Mouse (Mus musculus): ENCODE results near the gene Snx14. TPM values are rescaled to one million over a fixed set of nuclear protein-coding genes. Genes with fewer than 3 reads are reported as not detected.

Gene Snx14
- total RNA-seq, 1 experiment from 2014 or later, result 37.6 TPM

- ATAC-seq (ENCODE audit: extremely low read depth, insufficient number of reproducible peaks, low FRiP score, poor library complexity, severe bottlenecking), result no peak
These were observed 40.3 kb downstream of the Snx14 start for GRCm38 (mm10) chr9:88398461-88398860.

- ATAC-seq (ENCODE audit: extremely low read depth, insufficient number of reproducible peaks, low FRiP score, poor library complexity, severe bottlenecking), result no peak
These were observed 43.9 kb downstream of the Snx14 start for GRCm38 (mm10) chr9:88394852-88395251.

DNA sequence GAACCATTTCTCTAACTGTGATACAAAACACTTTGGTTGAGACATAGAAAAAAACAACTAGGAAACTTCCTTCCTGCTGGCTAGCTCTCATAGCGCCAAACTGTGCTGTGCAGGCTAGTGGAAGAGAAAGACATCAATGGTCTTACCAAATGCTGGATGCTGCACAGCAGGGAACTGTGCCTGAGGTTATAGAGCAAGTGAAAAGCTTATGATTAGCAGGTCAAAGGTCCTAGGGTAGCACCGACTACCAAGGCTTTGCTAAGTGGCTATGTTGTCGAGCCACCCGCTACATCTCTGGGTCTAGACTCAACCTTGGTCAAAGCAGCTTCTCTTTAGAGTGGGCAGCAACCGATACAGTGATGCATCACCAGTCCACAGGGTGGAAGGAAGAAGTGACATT lies 49.9 kb downstream of the Snx14 start:
- ATAC-seq (ENCODE audit: extremely low read depth, insufficient number of reproducible peaks, low FRiP score, poor library complexity, severe bottlenecking), result no peak

GRCm38 (mm10) chr9:88380542-88380941 lies 58.2 kb downstream of the Snx14 start:
- no peak for ATAC-seq (ENCODE audit: extremely low read depth, insufficient number of reproducible peaks, low FRiP score, poor library complexity, severe bottlenecking)

DNA sequence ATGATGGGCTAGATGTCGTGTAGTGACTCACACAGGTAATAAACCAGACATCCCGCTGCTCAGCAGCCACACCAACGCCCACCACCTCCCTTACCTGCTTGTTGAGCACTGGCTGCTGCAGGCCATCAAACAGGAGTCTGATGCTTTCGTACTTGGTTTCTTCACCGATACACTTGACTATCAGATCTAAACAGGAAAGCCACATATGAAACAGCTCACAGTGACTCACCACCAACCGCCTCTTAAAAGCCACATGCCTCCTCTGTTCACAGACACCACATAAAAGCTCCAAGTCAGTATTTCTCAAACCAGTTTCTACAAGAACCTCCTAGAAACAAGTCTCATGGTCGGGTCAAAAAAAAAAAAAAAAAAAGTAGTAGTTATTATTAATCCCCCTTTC lies 58.7 kb downstream of the Snx14 start:
- peak; percentile 55; the same call in 1 of the 2 replicates for ATAC-seq (ENCODE audit: extremely low read depth, insufficient number of reproducible peaks, low FRiP score, poor library complexity, severe bottlenecking)

DNA sequence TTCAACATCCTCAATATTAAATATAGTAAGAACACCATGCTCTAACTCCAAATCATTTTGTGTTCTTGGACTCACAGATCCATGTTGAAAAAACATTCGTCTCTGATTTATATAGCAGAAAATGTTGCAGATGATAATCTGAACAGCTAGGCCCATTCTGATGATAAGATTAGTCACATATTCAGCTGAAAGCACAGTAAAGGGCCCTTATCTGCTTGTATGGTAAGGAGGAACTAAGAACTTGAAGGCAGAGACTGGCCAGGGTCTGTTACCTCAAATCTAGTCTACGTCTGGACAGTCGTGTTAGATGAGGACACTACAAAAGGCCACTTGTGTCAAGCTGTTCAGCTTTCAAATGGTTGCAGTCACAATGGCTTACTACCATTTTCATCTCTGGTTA lies 59.7 kb downstream of the Snx14 start:
- no peak for ATAC-seq (ENCODE audit: extremely low read depth, insufficient number of reproducible peaks, low FRiP score, poor library complexity, severe bottlenecking)

DNA sequence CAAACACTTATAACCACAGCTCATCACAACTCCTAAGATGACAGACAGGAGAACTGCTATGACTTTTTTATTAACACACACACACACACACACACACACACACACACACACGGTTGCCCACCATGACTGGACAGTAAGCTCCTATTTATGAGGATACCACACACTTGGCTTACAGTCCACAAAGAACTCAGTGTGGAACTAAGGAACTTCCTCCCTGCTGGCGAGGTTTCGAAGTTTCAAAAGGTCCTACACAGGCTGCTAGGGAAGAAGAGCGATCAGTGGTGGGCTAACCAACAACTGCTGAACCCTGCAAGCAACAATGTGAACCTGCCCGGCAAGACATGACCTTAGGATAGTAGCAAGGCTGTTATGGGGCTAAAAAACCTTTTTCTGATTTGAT lies 61.3 kb downstream of the Snx14 start:
- no peak for ATAC-seq (ENCODE audit: extremely low read depth, insufficient number of reproducible peaks, low FRiP score, poor library complexity, severe bottlenecking)

- ATAC-seq (ENCODE audit: extremely low read depth, insufficient number of reproducible peaks, low FRiP score, poor library complexity, severe bottlenecking), result no peak
These were observed 65.8 kb downstream of the Snx14 start for GRCm38 (mm10) chr9:88373001-88373400.

DNA sequence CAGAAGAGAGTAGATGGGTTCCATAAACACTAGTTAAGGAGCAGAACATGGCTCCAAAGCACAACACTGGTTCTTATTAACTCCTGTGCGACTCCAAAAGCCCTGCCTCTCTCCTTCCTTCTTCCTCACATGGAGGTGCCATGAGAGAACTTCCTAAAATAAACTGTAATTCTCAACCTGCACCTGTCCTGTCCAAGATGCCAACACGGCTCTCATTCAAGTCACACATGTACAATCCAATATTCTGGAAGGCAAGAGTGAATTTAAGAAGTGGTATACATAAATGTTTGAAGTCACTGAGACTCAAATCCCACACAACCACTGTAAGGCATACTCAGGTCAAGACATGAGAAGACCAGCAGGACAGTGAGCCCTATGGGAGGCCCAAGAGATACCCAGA lies 67.6 kb downstream of the Snx14 start:
- no peak for ATAC-seq (ENCODE audit: extremely low read depth, insufficient number of reproducible peaks, low FRiP score, poor library complexity, severe bottlenecking)

DNA sequence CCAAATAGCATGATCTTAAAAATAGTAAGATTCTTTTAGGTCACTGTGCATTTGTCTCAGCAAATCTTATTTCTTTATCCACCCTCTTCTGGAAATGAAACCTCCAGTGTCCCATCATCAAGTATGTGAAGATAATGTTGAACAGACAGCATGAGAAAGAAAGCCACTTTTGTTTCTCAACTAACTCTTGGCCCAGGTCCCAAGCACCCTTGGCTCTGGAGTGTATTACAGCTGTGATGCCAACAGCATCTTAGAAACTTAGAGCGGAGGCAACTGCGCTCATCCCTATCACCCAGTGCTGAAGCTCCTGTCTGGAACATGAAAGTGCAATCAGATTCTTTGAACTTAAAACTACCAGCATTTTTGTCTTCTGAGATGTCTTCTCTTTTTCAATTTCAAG lies 69.1 kb downstream of the Snx14 start:
- no peak for ATAC-seq (ENCODE audit: extremely low read depth, insufficient number of reproducible peaks, low FRiP score, poor library complexity, severe bottlenecking)

DNA sequence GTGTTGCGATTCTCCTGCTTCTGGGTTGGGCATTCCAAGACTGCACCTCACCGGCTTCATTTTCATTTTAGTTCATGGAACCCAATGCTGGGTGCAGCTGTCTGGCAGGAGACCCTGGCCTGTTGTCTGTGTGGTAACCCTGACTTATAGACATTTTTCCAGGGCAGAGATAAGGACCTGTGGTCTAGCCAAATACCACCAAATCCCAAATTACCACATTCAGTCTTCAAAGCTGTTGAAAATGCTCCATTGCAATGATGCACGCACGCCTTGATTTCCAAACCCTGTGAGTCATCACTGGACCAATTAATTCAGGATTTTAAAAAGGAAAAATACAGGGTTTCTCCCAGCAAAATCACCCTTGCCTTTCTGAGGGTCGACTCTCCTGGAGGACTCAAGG lies 70.3 kb downstream of the Snx14 start:
- no peak for ATAC-seq (ENCODE audit: extremely low read depth, insufficient number of reproducible peaks, low FRiP score, poor library complexity, severe bottlenecking)

DNA sequence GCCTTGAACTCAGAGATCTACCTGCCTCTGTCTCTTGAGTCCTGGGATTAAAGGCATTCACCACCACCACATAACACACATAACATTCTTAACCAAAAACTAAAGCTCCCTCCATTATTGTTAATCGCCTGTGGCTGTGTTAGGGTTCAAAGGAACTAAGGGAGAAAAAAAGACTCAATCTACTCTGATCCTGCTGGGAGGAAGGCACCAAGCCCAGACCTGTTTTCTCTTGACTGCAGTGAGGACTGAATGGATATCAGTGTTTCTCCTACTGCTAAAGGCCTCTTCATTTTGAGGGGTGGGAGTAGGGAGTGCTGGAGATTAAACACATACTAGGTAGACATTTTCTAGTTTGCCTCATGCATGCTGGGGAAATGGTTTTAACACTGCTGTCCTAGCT lies 71.0 kb downstream of the Snx14 start:
- ATAC-seq (ENCODE audit: extremely low read depth, insufficient number of reproducible peaks, low FRiP score, poor library complexity, severe bottlenecking), result no peak

GRCm38 (mm10) chr9:88367322-88367721 lies 71.4 kb downstream of the Snx14 start:
- ATAC-seq (ENCODE audit: extremely low read depth, insufficient number of reproducible peaks, low FRiP score, poor library complexity, severe bottlenecking), result no peak

DNA sequence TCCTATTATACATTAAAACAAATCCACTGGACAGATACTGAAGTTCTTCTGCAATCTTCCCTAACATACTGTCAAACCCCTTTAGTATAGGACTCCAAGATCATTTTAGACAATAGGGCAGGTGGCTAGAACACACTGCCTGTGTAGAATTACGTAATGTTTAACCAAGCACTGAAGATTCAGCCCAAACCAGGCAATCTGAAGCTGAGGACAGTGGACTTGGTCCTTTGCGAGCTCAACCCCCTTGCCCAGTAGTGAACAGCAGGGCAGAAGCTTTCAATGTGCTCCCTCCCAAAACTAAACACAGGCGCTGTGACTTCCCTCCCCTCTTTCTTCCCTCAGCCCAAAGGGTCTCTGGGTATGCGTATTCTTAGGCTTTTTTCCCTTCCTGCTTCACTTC lies 71.9 kb downstream of the Snx14 start:
- no peak for ATAC-seq (ENCODE audit: extremely low read depth, insufficient number of reproducible peaks, low FRiP score, poor library complexity, severe bottlenecking)

DNA sequence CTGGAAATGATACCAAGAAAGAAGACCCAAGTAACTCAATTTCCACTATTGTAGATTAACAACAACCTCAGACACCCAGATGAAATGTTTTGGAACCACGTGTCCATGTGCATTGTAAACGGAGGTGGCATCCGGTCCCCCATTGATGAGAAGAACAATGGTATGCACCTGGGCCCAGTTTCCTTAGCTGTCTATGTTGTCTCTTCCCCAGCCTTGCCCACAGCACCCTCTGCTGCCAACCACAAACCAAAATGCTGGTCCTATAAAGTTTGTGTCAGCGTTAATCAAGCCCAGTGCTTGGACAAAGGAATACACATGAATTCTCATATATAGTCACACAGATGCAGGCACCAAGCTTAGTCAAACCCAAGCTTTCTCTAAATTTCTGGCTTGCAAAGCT lies 72.5 kb downstream of the Snx14 start:
- 0 out of 2 replicates have a peak, but pooled peaks have one; percentile 30 for ATAC-seq (ENCODE audit: extremely low read depth, insufficient number of reproducible peaks, low FRiP score, poor library complexity, severe bottlenecking)

GRCm38 (mm10) chr9:88363102-88363501 lies 75.7 kb downstream of the Snx14 start:
- ATAC-seq (ENCODE audit: extremely low read depth, insufficient number of reproducible peaks, low FRiP score, poor library complexity, severe bottlenecking), result no peak

- ATAC-seq (ENCODE audit: extremely low read depth, insufficient number of reproducible peaks, low FRiP score, poor library complexity, severe bottlenecking), result no peak
These were observed 76.5 kb downstream of the Snx14 start for GRCm38 (mm10) chr9:88362055-88362850.

- no peak for ATAC-seq (ENCODE audit: extremely low read depth, insufficient number of reproducible peaks, low FRiP score, poor library complexity, severe bottlenecking)
These were observed 77.4 kb downstream of the Snx14 start for GRCm38 (mm10) chr9:88361211-88361909.

- ATAC-seq (ENCODE audit: extremely low read depth, insufficient number of reproducible peaks, low FRiP score, poor library complexity, severe bottlenecking), result no peak
These were observed 79.6 kb downstream of the Snx14 start for GRCm38 (mm10) chr9:88359140-88359539.

- no peak for ATAC-seq (ENCODE audit: extremely low read depth, insufficient number of reproducible peaks, low FRiP score, poor library complexity, severe bottlenecking)
These were observed 81.6 kb downstream of the Snx14 start for GRCm38 (mm10) chr9:88357173-88357572.

All from neutrophil, adult 5-6 weeks (primary cell).